Mouse (Mus musculus) ES-E14 (cell line): ENCODE results near the gene Hvcn1. TPM values are rescaled to one million over a fixed set of nuclear protein-coding genes. Genes with fewer than 3 reads are reported as not detected.

Experiments
- DNase-seq: peaks from one replicate; pipeline ENCODE4 v3.0.0-alpha.2; 2013; ENCODE audit warnings: low read depth, low spot score
- H3K27ac ChIP-seq: 2 replicates; pipeline ENCODE4 v1.5.1; 2012; ENCODE audit warnings: low read depth, mild to moderate bottlenecking, low read length, moderate library complexity, mixed read lengths; ENCODE audit not compliant: poor library complexity, insufficient read depth, severe bottlenecking
- H3K36me3 ChIP-seq: 2 replicates; pipeline ENCODE4 v1.6.1; 2012; ENCODE audit warnings: mild to moderate bottlenecking, low read length, moderate library complexity, mixed read lengths; ENCODE audit not compliant: control insufficient read depth, poor library complexity, insufficient read depth, severe bottlenecking
- H3K4me1 ChIP-seq, 2 experiments: fragments of 150-350 bp in 1 of 2; sonication (generic) in 1 of 2; 2 replicates each; pipeline ENCODE4 v1.6.1; 2012; ENCODE audit warnings: low read length in 2 of 2, mild to moderate bottlenecking in 1 of 2, mixed read lengths in 1 of 2; ENCODE audit not compliant: control insufficient read depth in 2 of 2, insufficient read depth in 2 of 2, poor library complexity in 1 of 2
- H3K4me3 ChIP-seq, 2 experiments: fragments of 150-350 bp in 1 of 2; sonication (generic) in 1 of 2; 2 replicates each; pipeline ENCODE4 v1.5.1; 2012; ENCODE audit warnings: low read length in 2 of 2, low read depth in 1 of 2, mild to moderate bottlenecking in 1 of 2, mixed read lengths in 1 of 2; ENCODE audit not compliant: insufficient read depth in 1 of 2, poor library complexity in 1 of 2, severe bottlenecking in 1 of 2
- H3K9ac ChIP-seq: 2 replicates; pipeline ENCODE4 v1.6.1; 2012; ENCODE audit warnings: low read depth, mild to moderate bottlenecking, low read length, mixed read lengths; ENCODE audit not compliant: poor library complexity, insufficient read depth, severe bottlenecking
- H3K9me3 ChIP-seq: fragments of 150-350 bp; sonication (generic); 2 replicates; pipeline ENCODE4 v1.6.1; 2012; ENCODE audit warnings: low read depth, mild to moderate bottlenecking, low read length; ENCODE audit not compliant: control insufficient read depth, insufficient read depth
- CHD2 ChIP-seq: IDR thresholded peaks from 2 replicates; pipeline ENCODE4 v1.6.1; 2014; ENCODE audit warnings: mild to moderate bottlenecking, low read depth, low read length, inconsistent platforms
- HCFC1 ChIP-seq: IDR thresholded peaks from 2 replicates; pipeline ENCODE4 v1.6.1; 2012; ENCODE audit warnings: low read length, inconsistent platforms, borderline replicate concordance; ENCODE audit not compliant: insufficient read depth
- MAFK ChIP-seq: IDR thresholded peaks from 2 replicates; pipeline ENCODE4 v1.6.1; 2014; ENCODE audit warnings: mild to moderate bottlenecking, low read depth, low read length, inconsistent platforms; ENCODE audit not compliant: insufficient read depth
- ZC3H11A ChIP-seq: IDR thresholded peaks from 2 replicates; pipeline ENCODE4 v1.6.1; 2012; ENCODE audit warnings: low read depth, mild to moderate bottlenecking, inconsistent platforms, low read length, borderline replicate concordance
- ZNF384 ChIP-seq: IDR thresholded peaks from 2 replicates; pipeline ENCODE4 v1.6.1; 2012; ENCODE audit warnings: low read depth, low read length, inconsistent platforms
- in situ Hi-C, 2 experiments: fragments of 600-800 bp; cut with MboI; formaldehyde crosslinking; loops; one replicate each; pipeline ENCODE4 v1.15.1; 2025; ENCODE audit warnings: low sequenced_read_pairs in 2 of 2, inconsistent platforms in 1 of 2; ENCODE audit not compliant: unreplicated experiment in 2 of 2
- total RNA-seq: library from RNA; depleted of rRNA; stranded (reverse); fragments of 300-350 nt; gene quantifications from 2 replicates; pipeline ENCODE4 v1.2.3, GENCODE M21; 2012

Gene Hvcn1
- total RNA-seq, 1 experiment = 35.7 TPM

- Histone ChIP-seq H3K9me3 (no peaks in the 10 kb centered on the region), H3K27ac (no peak overlapping the region; the same call in 1 of the 2 replicates), H3K4me3 (no peak overlapping the region), H3K9ac (no peak overlapping the region; the same call in 1 of the 2 replicates), H3K4me1 (peaks cover 0 to 13% of the 10 kb centered on the region in 2 experiments; a peak in 2 of 4 replicates), H3K36me3 (peaks cover 77% of the 10 kb centered on the region)
- DNase-seq = no peak
- TF ChIP-seq CHD2 = no peak
- TF ChIP-seq HCFC1 = no peak
- TF ChIP-seq ZC3H11A = no peak
- TF ChIP-seq MAFK = no peak
- no peak for TF ChIP-seq ZNF384
- in situ Hi-C loops = no loop called here
These were observed 35.5 kb upstream of the Hvcn1 start for GRCm38 (mm10) chr5:122171058-122171457.

- Histone ChIP-seq H3K9me3 (no peaks in the 10 kb centered on the region), H3K9ac (no peak overlapping the region), H3K27ac (no peak overlapping the region), H3K4me1 (peaks cover 4 to 15% of the 10 kb centered on the region in 2 experiments; a peak in 3 of 4 replicates), H3K4me3 (no peak overlapping the region), H3K36me3 (peaks cover 49% of the 10 kb centered on the region)
- in situ Hi-C loops = no loop called here
- DNase-seq = no peak
- TF ChIP-seq CHD2 (no peak), MAFK (no peak), ZNF384 (no peak), HCFC1 (no peak), ZC3H11A (no peak)
These were observed 31.2 kb upstream of the Hvcn1 start for GRCm38 (mm10) chr5:122175402-122175801.

- Histone ChIP-seq H3K36me3 (peaks cover 44% of the 10 kb centered on the region), H3K9ac (no peak overlapping the region)
- in situ Hi-C loops = no loop called here
These were observed 30.6 kb upstream of the Hvcn1 start for GRCm38 (mm10) chr5:122175961-122176360.

DNA sequence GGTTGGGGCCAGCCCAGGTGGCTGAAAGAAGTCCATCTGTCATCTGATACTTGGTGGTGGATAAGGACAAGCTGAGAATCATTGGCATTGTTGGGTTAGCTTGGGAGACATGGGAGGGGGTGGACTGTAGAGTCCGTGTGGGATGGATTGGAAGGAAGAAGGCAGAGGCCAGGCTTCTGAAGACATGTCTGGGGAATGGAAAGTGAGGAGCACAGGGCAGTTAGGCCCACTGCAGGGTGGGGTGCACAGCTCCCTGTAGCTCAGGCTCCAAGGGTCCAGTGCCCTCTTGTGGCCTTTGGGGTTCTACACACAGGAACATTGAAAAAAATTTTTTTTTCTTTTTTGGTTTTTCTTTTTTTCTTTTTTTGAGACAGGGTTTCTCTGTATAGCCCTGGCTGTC, 30.2 kb upstream of the Hvcn1 start:
- peaks cover 4 to 15% of the 10 kb centered on the region in 2 experiments; a peak in 3 of 4 replicates for H3K4me1 ChIP-seq
- TF ChIP-seq HCFC1 = no peak
- TF ChIP-seq ZC3H11A = no peak
- TF ChIP-seq MAFK = no peak
- peak; percentile 88 for TF ChIP-seq ZNF384
- no peaks in the 10 kb centered on the region for H3K9me3 ChIP-seq
- in situ Hi-C loops = no loop called here
- no peak overlapping the region for H3K27ac ChIP-seq
- H3K36me3 ChIP-seq = peaks cover 39% of the 10 kb centered on the region
- DNase-seq = no peak
- no peak overlapping the region for H3K9ac ChIP-seq
- no peak overlapping the region for H3K4me3 ChIP-seq

More at GRCm38 (mm10) chr5:122175961-122176360, 30.6 kb upstream of the Hvcn1 start:
- no peak for DNase-seq
- H3K4me1 ChIP-seq = peaks cover 4 to 15% of the 10 kb centered on the region in 2 experiments; a peak in 3 of 4 replicates
- H3K27ac ChIP-seq = no peak overlapping the region
- no peak for TF ChIP-seq ZC3H11A
- TF ChIP-seq ZNF384 = peak; percentile 60
- H3K4me3 ChIP-seq = no peak overlapping the region
- H3K9me3 ChIP-seq = no peaks in the 10 kb centered on the region

DNA sequence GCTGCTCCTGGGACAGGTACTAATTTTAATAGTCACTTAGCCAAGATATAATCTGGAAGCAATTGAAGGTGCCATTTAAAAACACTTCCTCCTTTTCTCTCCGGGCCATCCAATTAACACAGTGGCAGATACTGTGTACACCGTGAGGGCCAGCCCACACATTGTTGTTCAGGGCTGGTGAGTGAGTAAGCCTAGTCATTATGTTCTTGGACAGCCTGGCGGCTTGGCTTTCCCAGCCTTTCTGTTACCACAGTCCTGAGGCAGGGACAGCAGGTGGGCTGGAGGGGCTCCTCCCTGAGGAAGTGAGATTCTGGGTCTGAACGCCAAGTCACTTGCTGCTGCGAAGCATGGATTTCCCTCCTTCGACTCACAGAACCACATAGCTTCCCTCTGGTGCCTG, 26.9 kb upstream of the Hvcn1 start:
- H3K27ac ChIP-seq = peak overlapping the region; percentile 38; the same call in 1 of the 2 replicates
- in situ Hi-C loops = no loop called here
- TF ChIP-seq CHD2 = no peak
- TF ChIP-seq ZNF384 = no peak
- TF ChIP-seq HCFC1 = no peak
- no peak for TF ChIP-seq ZC3H11A
- no peak for TF ChIP-seq MAFK
- H3K9ac ChIP-seq = no peak overlapping the region
- H3K4me1 ChIP-seq = peaks cover 4 to 13% of the 10 kb centered on the region in 2 experiments; a peak in 3 of 4 replicates
- no peaks in the 10 kb centered on the region for H3K9me3 ChIP-seq
- DNase-seq = no peak
- H3K4me3 ChIP-seq = no peak overlapping the region
- peaks cover 16% of the 10 kb centered on the region for H3K36me3 ChIP-seq
